Mouse (Mus musculus): ENCODE results near the gene Hnrnpa1. TPM values are rescaled to one million over a fixed set of nuclear protein-coding genes. Genes with fewer than 3 reads are reported as not detected.

The Hnrnpa1 gene
- polyA plus RNA-seq, 1 experiment from 2014 or later: 1,120 TPM

DNA sequence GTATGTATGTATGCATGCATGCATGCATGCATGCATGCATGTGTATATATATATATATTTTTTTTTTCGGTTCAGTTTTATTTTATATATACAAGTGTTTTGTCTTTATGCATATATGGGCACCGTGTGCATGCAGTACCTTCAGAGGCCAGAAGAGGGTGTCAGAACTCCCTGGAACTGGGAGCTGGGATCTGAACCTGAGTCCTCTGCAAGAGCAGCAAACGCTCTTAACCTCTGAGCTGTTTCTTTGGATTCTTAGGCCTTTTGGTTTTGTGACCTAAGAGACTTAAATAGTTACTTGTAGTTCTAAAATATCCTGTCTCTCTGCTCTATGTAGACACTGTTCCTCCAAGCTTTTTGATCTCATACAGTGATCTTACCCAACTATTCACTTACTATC is 43.8 kb downstream of the Hnrnpa1 start:
- no peaks in the 10 kb centered on the region for H3K9me3 ChIP-seq
- no peak for ATAC-seq (ENCODE audit: low FRiP score, low read depth)
- H3K27me3 ChIP-seq: no peaks in the 10 kb centered on the region
- no peak overlapping the region for H3K27ac ChIP-seq
- no peak overlapping the region for H3K4me3 ChIP-seq
- no peak overlapping the region for H3K9ac ChIP-seq
- 51% methylated on average over 3 of the region's 3 CpGs for WGBS
- H3K4me2 ChIP-seq (replicated peaks): no peak overlapping the region
- peaks cover 43% of the 10 kb centered on the region for H3K4me1 ChIP-seq
- peaks cover 7% of the 10 kb centered on the region; the same call in 1 of the 2 replicates for H3K36me3 ChIP-seq

DNA sequence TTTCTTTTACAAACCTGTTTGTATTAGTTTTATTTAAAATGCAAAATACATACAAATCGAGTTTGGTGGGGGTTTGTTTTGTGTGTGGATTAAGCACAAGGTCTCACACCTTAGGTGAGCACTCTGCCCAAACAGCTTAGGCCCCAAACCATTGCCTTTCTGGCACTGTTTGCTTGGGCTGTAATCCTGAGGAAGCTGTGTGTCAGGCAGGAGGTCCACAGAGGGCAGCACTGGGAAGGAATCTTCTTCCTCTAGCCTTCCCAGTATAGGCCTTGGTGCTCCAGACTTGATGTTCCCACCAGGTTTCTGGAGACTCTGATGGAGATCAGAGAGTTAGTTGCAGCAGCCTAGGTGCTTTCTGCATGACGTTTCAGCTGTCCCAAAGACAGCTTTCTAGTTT is 44.4 kb downstream of the Hnrnpa1 start:
- Histone ChIP-seq H3K9me3 (no peaks in the 10 kb centered on the region), H3K36me3 (peaks cover 8% of the 10 kb centered on the region; the same call in 1 of the 2 replicates), H3K4me1 (peaks cover 49% of the 10 kb centered on the region), H3K4me3 (no peak overlapping the region), H3K4me2 (replicated peaks) (no peak overlapping the region), H3K9ac (no peak overlapping the region), H3K27me3 (no peaks in the 10 kb centered on the region), H3K27ac (peak overlapping the region; percentile 66)
- 27% methylated on average over 2 of the region's 2 CpGs for WGBS
- ATAC-seq (ENCODE audit: low FRiP score, low read depth): no peak

DNA sequence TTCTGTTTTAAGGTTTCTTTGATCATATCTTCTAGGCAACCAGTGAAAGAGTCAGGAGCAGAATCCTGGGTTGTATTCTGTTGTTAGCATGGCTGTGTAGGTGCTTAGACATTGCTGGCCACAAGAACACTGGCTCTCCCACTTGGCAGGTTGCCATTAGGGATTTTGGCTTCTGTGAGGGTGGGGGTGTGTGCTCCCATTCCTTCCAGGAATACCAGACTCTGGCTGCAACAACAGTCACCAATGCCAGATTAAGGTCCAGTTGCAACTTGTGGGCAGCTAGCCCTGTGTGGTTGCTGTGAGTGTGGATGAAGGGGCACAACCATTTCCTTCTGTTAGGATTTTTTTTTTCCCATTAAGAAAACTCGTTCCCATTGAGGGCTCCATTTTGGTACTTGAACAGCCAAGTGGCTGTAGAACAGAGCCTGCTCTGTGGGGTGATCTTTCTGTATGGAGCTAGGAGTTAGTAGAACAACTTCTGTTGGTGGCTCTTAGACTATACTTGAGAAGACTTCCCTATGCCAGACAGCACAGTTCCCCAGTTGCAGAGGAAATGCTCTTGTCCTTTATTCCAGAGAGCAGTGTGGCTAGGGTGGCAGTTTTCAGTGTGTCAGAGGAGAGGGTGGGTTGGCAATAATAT is 45.7 kb downstream of the Hnrnpa1 start:
- Histone ChIP-seq H3K9me3 (no peaks in the 10 kb centered on the region), H3K4me3 (no peak overlapping the region), H3K27me3 (no peaks in the 10 kb centered on the region), H3K9ac (no peak overlapping the region), H3K4me2 (replicated peaks) (no peak overlapping the region), H3K4me1 (peaks cover 52% of the 10 kb centered on the region), H3K36me3 (peaks cover 15% of the 10 kb centered on the region), H3K27ac (peak overlapping the region; percentile 66)
- ATAC-seq (ENCODE audit: low FRiP score, low read depth): no peak
- 44% methylated on average over 1 of the region's 1 CpGs for WGBS

DNA sequence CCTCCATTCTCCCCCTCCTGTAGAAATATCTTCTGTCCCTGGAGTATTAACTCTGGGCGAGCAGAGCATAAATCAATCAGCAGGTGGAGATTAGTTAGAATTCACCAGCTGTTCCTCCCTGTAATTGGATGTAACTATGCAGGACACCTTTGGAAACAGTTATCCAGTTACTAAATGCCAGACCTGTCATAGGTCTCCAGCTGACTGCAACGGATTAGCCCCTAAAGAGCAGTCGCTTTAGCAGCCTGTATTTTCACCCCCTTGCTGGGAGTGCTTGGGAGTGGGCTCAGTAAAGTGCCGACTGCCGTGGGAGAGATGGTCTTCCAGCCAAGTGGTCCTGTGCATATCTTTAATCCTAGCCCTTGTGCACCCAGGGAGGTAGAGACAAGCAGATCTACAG is 49.4 kb downstream of the Hnrnpa1 start:
- 14% methylated on average over 5 of the region's 5 CpGs for WGBS
- peak; percentile 60 for ATAC-seq (ENCODE audit: low FRiP score, low read depth)
- Histone ChIP-seq H3K4me3 (no peak overlapping the region), H3K9me3 (no peaks in the 10 kb centered on the region), H3K4me2 (replicated peaks) (0 out of 2 replicates have a peak overlapping the region, but pooled peaks have one; percentile 7), H3K27me3 (no peaks in the 10 kb centered on the region), H3K9ac (peak overlapping the region; percentile 14; the same call in 1 of the 2 replicates), H3K4me1 (peaks cover 72% of the 10 kb centered on the region), H3K27ac (peak overlapping the region; percentile 66), H3K36me3 (peaks cover 45% of the 10 kb centered on the region)

DNA sequence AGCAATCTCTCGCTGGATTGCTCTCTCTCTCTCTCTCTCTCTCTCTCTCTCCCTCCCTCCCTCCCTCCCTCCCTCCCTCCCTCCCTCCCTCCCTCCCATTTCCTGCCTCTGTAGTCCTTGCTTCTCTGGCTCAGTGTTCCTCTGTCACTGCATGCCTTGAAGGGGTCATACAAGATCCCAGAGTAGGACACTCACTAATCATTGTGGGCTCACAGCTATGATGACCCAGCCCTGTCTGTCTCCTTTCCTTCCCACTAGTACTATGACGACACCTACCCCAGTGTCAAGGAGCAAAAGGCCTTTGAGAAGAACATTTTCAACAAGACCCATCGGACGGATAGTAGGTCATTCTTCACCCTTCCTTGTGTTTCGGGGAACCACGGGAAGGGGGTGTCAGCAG is 50.2 kb downstream of the Hnrnpa1 start:
- 66% methylated on average over 6 of the region's 6 CpGs for WGBS
- H3K9ac ChIP-seq: no peak overlapping the region
- H3K27ac ChIP-seq: peak overlapping the region; percentile 66; the same call in 1 of the 2 replicates
- ATAC-seq (ENCODE audit: low FRiP score, low read depth): no peak
- no peak overlapping the region for H3K4me3 ChIP-seq
- H3K4me1 ChIP-seq: peaks cover 71% of the 10 kb centered on the region
- no peaks in the 10 kb centered on the region for H3K9me3 ChIP-seq
- no peak overlapping the region for H3K4me2 ChIP-seq (replicated peaks)
- no peaks in the 10 kb centered on the region for H3K27me3 ChIP-seq
- H3K36me3 ChIP-seq: peaks cover 45% of the 10 kb centered on the region

DNA sequence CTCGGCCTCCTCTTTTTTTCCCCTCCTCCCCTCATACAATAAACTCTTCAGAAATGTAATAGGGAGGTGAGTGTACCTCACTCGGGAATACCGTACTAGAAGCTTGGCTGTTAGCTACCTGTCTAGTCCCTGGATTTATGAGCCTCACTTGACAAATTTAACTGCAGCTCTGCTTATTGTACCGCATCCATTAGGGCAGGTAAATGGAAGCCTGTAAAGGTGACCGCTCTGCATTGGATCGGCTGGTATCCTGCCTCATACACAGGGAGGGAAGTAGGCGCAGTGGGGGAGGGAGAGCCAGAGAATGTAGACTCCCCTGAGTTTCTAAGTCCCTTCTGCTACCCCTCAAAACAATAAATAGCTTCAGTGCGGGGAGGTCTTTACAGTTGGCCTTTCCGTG is 50.6 kb downstream of the Hnrnpa1 start:
- H3K9ac ChIP-seq: no peak overlapping the region
- H3K4me1 ChIP-seq: peaks cover 71% of the 10 kb centered on the region
- 49% methylated on average over 9 of the region's 9 CpGs for WGBS
- H3K4me2 ChIP-seq (replicated peaks): no peak overlapping the region
- no peak for ATAC-seq (ENCODE audit: low FRiP score, low read depth)
- H3K27me3 ChIP-seq: no peaks in the 10 kb centered on the region
- peaks cover 45% of the 10 kb centered on the region for H3K36me3 ChIP-seq
- peak overlapping the region; percentile 52; the same call in 1 of the 2 replicates for H3K27ac ChIP-seq
- H3K4me3 ChIP-seq: no peak overlapping the region
- no peaks in the 10 kb centered on the region for H3K9me3 ChIP-seq

DNA sequence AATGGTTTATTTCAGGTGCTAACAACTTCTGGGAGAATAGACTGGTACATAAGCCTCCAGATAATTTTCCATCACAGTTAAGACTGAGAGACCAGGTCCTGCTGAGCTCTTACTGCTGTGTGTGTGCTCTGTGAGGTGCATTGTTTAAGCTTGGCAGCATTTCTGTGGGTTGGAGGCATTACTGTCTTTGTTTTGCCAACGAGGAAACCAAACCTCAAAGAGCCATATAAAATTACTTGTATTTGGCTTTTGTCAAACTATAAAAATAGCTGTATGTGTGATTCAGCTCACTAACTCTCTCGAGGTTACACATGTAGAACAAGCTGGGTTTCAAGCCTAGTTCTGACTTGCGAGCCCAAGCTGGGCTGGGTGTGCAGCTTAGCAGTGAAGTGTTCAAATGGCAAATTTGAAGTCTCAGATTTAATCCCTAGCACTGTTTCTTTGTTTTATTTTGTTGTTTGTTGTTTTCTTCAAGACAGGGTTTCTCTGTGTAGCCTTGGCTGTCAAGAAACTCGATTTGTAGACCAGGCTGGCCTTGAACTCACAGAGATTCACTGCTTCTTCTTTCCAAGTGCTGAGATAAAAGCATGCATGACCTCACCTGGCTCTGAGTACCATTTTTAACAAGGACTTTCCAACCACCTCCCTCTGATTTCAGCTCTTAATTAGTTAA is 52.6 kb downstream of the Hnrnpa1 start:
- 68% methylated on average over 4 of the region's 4 CpGs for WGBS
- Histone ChIP-seq H3K9ac (no peak overlapping the region), H3K4me2 (replicated peaks) (no peak overlapping the region), H3K9me3 (no peaks in the 10 kb centered on the region), H3K27me3 (no peaks in the 10 kb centered on the region), H3K4me1 (peaks cover 84% of the 10 kb centered on the region), H3K36me3 (peaks cover 52% of the 10 kb centered on the region), H3K27ac (no peak overlapping the region), H3K4me3 (no peak overlapping the region)
- no peak for ATAC-seq (ENCODE audit: low FRiP score, low read depth)

DNA sequence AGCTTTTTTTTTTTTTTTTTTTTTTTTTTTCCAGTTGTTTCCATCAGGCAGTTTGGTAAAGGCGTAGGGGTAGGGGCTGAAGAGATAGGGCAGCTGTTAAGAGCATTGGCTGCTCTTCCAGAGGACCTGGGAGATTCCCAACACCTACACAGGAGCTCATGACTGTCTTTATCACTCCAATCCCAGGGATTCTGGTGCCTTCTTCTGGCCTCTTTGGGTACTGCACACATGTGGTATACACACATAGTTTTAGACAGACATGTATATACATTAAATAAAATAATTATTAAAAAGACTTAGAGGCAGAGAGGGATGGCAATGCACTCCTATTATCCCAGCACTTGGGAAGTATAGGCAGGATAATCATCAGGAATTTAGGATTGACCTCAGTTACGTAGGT is 53.1 kb downstream of the Hnrnpa1 start:
- no peak for ATAC-seq (ENCODE audit: low FRiP score, low read depth)
- 97% methylated on average over 2 of the region's 2 CpGs for WGBS
- H3K9ac ChIP-seq: no peak overlapping the region
- H3K9me3 ChIP-seq: no peaks in the 10 kb centered on the region
- no peaks in the 10 kb centered on the region for H3K27me3 ChIP-seq
- no peak overlapping the region for H3K27ac ChIP-seq
- no peak overlapping the region for H3K4me3 ChIP-seq
- peaks cover 84% of the 10 kb centered on the region for H3K4me1 ChIP-seq
- H3K36me3 ChIP-seq: peaks cover 57% of the 10 kb centered on the region
- H3K4me2 ChIP-seq (replicated peaks): no peak overlapping the region

DNA sequence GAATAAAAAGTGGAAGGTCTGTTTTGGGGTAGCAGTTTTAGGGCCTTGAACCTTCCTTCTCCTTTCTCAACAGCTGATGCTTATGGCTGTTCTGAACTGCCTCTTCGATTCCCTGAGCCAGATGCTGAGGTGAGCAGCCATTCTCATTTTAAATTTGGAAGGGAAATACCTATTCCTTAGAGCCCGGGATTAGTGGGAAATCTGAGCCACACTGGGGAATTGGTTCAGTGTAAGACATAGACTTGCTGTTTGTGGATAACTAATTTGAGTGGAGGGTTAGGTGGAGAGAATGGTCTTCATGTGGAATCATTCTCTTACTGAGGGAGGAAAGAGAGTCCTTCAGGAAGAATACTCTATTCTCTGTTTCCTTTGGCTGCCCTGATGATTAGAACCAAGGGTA is 54.4 kb downstream of the Hnrnpa1 start:
- Histone ChIP-seq H3K36me3 (peaks cover 65% of the 10 kb centered on the region), H3K27me3 (no peaks in the 10 kb centered on the region), H3K4me2 (replicated peaks) (no peak overlapping the region), H3K27ac (peak overlapping the region; percentile 61; the same call in 1 of the 2 replicates), H3K9ac (no peak overlapping the region), H3K4me1 (peaks cover 84% of the 10 kb centered on the region), H3K4me3 (no peak overlapping the region), H3K9me3 (no peaks in the 10 kb centered on the region)
- 25% methylated on average over 2 of the region's 2 CpGs for WGBS
- ATAC-seq (ENCODE audit: low FRiP score, low read depth): no peak

DNA sequence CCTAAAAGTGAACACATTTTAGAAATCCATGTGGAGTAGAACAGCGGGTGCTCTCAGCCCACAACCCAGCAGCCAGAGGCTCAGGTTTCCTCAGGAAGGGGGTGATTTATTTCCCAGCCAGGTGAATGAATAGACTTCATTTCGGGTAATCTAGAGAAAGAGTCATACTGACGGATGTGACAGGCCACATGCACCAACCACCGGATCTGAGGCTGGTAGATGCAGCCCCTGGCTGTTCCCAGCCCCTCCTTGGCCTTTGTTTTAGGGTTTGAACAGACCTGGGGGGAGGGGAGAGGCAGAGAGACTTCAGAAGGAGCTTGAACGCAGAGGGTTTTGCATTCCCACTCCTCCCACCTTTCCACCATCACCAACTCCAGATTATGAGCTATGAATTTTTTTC is 55.6 kb downstream of the Hnrnpa1 start:
- Histone ChIP-seq H3K9me3 (no peaks in the 10 kb centered on the region), H3K27ac (peak overlapping the region; percentile 94), H3K4me2 (replicated peaks) (peak overlapping the region; percentile 25), H3K9ac (0 out of 2 replicates have a peak overlapping the region, but pooled peaks have one; percentile 43), H3K36me3 (peaks cover 59% of the 10 kb centered on the region), H3K27me3 (no peaks in the 10 kb centered on the region), H3K4me3 (no peak overlapping the region), H3K4me1 (peaks cover 85% of the 10 kb centered on the region)
- ATAC-seq (ENCODE audit: low FRiP score, low read depth): peak; percentile 9; the same call in 1 of the 2 replicates
- 4% methylated on average over 5 of the region's 5 CpGs for WGBS

Data from limb, embryonic 13.5 days (tissue).